Comparison of ENCODE assay signal across 18 mouse cellular contexts in genomic region chr2:165997256-165997967, GRCm38 (mm10). TPM values are rescaled to one million over a fixed set of nuclear protein-coding genes. Genes with fewer than 3 reads are reported as not detected.
A peak's percentile ranks its signal among the peaks of the same experiment; 100 is the strongest.
DNase-seq lines count a peak whose midpoint lies in the region; ATAC-seq and TF ChIP-seq lines count a peak whose summit lies in the region.
"Had no signal": no experiment of that assay in that cellular context is flagged by ENCODE, and none has a peak within 500 bp of the region (broad histone marks: within the 10 kb centered on the region; RNA-seq: fewer than 3 reads in every experiment).

No protein-coding gene starts in this region.

- H3K4me3 ChIP-seq in liver, embryonic 14.5 days (ENCODE audit: insufficient read depth in 1 of 2, low read depth in 2 of 2, low read length in 2 of 2), result no peak overlapping the region
- H3K4me3 ChIP-seq in CH12.LX (replicated peaks in 1 of 3; ENCODE audit: low read depth in 2 of 3, low read length in 2 of 3, poor library complexity in 1 of 3), result no peak overlapping the region
- no peak overlapping the region for H3K4me3 ChIP-seq in MEL (ENCODE audit: control insufficient read depth in 1 of 2, insufficient read depth in 1 of 2, low read depth in 2 of 2, low read length in 2 of 2)
- H3K4me3 ChIP-seq: forebrain, embryonic 15.5 days; left cerebral cortex, adult 2 months; limb, embryonic 12.5 days; lung, embryonic 15.5 days had no signal

- H3K27me3 ChIP-seq in liver, embryonic 14.5 days (ENCODE audit: control insufficient read depth, insufficient read depth, low read length), result peaks cover 18% of the 10 kb centered on the region
- no peaks in the 10 kb centered on the region for H3K27me3 ChIP-seq in CH12.LX (replicated peaks)
- H3K27me3 ChIP-seq in MEL (ENCODE audit: control insufficient read depth in 1 of 2, insufficient read depth in 2 of 2, low read length in 2 of 2), result no peaks in the 10 kb centered on the region
- H3K27me3 ChIP-seq in splenic B cell, adult 2 months (ENCODE audit: control insufficient read depth, insufficient read depth, low read length, poor library complexity, severe bottlenecking), result no peaks in the 10 kb centered on the region; the same call in 1 of the 2 replicates
- H3K27me3 ChIP-seq: forebrain, embryonic 15.5 days; limb, embryonic 12.5 days; lung, embryonic 15.5 days had no signal

- in situ Hi-C loops in CH12.LX (cut with MboI; ENCODE audit: low pct_ligation_motif_present, low pct_unique_long_range_greater_than_20kb, low sequenced_read_pairs), result no loop called here

- H3K9me3 ChIP-seq in liver, embryonic 14.5 days (ENCODE audit: control insufficient read depth, low read length), result no peaks in the 10 kb centered on the region; the same call in 1 of the 2 replicates
- peaks cover 4% of the 10 kb centered on the region for H3K9me3 ChIP-seq in CH12.LX (replicated peaks; ENCODE audit: low read length)
- no peaks in the 10 kb centered on the region for H3K9me3 ChIP-seq in MEL (replicated peaks; ENCODE audit: insufficient read depth, low read length)
- H3K9me3 ChIP-seq: forebrain, embryonic 15.5 days; limb, embryonic 12.5 days; lung, embryonic 15.5 days had no signal

- TF ChIP-seq RAD21 in CH12.LX (IDR thresholded peaks at IDR 0.05; ENCODE audit: low read depth, low read length) (no peak; the same call in 1 of the 2 replicates), MEL (IDR thresholded peaks at IDR 0.05; ENCODE audit: low read depth, low read length) (no peak)

- H3K27ac ChIP-seq in liver, embryonic 14.5 days, result no peak overlapping the region
- H3K27ac ChIP-seq in CH12.LX (ENCODE audit: insufficient read depth, low read depth) (no peak overlapping the region), MEL (ENCODE audit: control insufficient read depth, low read depth, low read length) (no peak overlapping the region)
- H3K27ac ChIP-seq: forebrain, embryonic 15.5 days; left cerebral cortex, adult 2 months; limb, embryonic 12.5 days; lung, embryonic 15.5 days had no signal

- H3K36me3 ChIP-seq in liver, embryonic 14.5 days (replicated peaks; ENCODE audit: control insufficient read depth, insufficient read depth, low read depth), result no peaks in the 10 kb centered on the region
- H3K36me3 ChIP-seq in CH12.LX (replicated peaks in 1 of 2; ENCODE audit: control insufficient read depth in 1 of 2, insufficient read depth in 1 of 2, low read length in 1 of 2), result peaks cover 0 to 7% of the 10 kb centered on the region in 2 experiments
- H3K36me3 ChIP-seq in MEL (ENCODE audit: control insufficient read depth in 1 of 2, insufficient read depth in 2 of 2, low read length in 2 of 2), result peaks cover 0 to 10% of the 10 kb centered on the region in 2 experiments; a peak in 2 of 4 replicates
- H3K36me3 ChIP-seq in splenic B cell, adult 2 months (ENCODE audit: control insufficient read depth, insufficient read depth, low read length, poor library complexity, severe bottlenecking), result no peaks in the 10 kb centered on the region
- H3K36me3 ChIP-seq: forebrain, embryonic 15.5 days; limb, embryonic 12.5 days; lung, embryonic 15.5 days had no signal

- 0 out of 2 replicates have a peak, but pooled peaks have one; percentile 13 for TF ChIP-seq CTCF in liver, embryonic 14.5 days (IDR thresholded peaks at IDR 0.05; ENCODE audit: low read depth)
- TF ChIP-seq CTCF in CH12.LX (conservative IDR thresholded peaks at IDR 0.05 in 1 of 2, IDR thresholded peaks at IDR 0.05 in 1 of 2; ENCODE audit: low read depth in 2 of 2, low read length in 2 of 2), result peak in 1 of 2 experiments; percentile 25; a peak in 1 of 4 replicates
- TF ChIP-seq CTCF in MEL (IDR thresholded peaks at IDR 0.05 in 2 of 3, conservative IDR thresholded peaks at IDR 0.05 in 1 of 3; ENCODE audit: control insufficient read depth in 1 of 3, insufficient read depth in 1 of 3, low read depth in 2 of 3, low read length in 3 of 3, poor library complexity in 1 of 3, severe bottlenecking in 1 of 3), result peak; percentile 3 to 30 (median 29); a peak in 4 of 6 replicates

- 63% methylated on average over 8 of the region's 8 CpGs for WGBS in liver, embryonic 14.5 days (ENCODE audit: insufficient replicate concordance)

- ATAC-seq in liver, embryonic 14.5 days (ENCODE audit: insufficient read depth), result no peak
- ATAC-seq: forebrain, embryonic 15.5 days had no signal

- no peak overlapping the region for H3K4me2 ChIP-seq in liver, embryonic 14.5 days (ENCODE audit: low read depth)
- H3K4me2 ChIP-seq in CH12.LX (ENCODE audit: insufficient read depth, low read depth, poor library complexity, severe bottlenecking), result no peak overlapping the region
- H3K4me2 ChIP-seq: forebrain, embryonic 15.5 days; heart, embryonic 11.5 days; limb, embryonic 12.5 days; lung, embryonic 15.5 days; midbrain, embryonic 11.5 days had no signal

- peaks cover 0 to 13% of the 10 kb centered on the region in 2 experiments; a peak in 2 of 4 replicates for H3K4me1 ChIP-seq in liver, embryonic 14.5 days (replicated peaks; ENCODE audit: control insufficient read depth in 2 of 2, insufficient read depth in 2 of 2, low read length in 1 of 2)
- H3K4me1 ChIP-seq in CH12.LX (ENCODE audit: control insufficient read depth in 1 of 2, insufficient read depth in 2 of 2) (peaks cover 0 to 73% of the 10 kb centered on the region in 2 experiments; a peak in 3 of 4 replicates), MEL (ENCODE audit: control insufficient read depth in 1 of 2, insufficient read depth in 2 of 2, low read length in 2 of 2) (peaks cover 5 to 9% of the 10 kb centered on the region in 2 experiments)

- no peak for DNase-seq in liver, embryonic 14.5 days (ENCODE audit: low read depth in 3 of 3, low spot score in 3 of 3)
- no peak for DNase-seq in liver
- no peak for DNase-seq in CH12.LX (ENCODE audit: extremely low read depth)
- peak; percentile 53 for DNase-seq in MEL (ENCODE audit: low read depth, low spot score)
- DNase-seq in splenic B cell, adult 2 months (ENCODE audit: low read depth, low spot score), result peak; percentile 48
- DNase-seq in thymus, adult 18-20 months, result no peak
- no peak for DNase-seq in kidney, postnatal 25 days
- DNase-seq: adrenal gland, postnatal 36 days; cerebellum, postnatal 14 days; heart, postnatal 4 days; kidney, adult 9 months; right cerebral cortex, adult 18-20 months had no signal

- no peak for TF ChIP-seq EP300 in liver, embryonic 14.5 days (IDR thresholded peaks at IDR 0.05; ENCODE audit: low read depth)
- TF ChIP-seq EP300 in CH12.LX (IDR thresholded peaks at IDR 0.05; ENCODE audit: low read length) (no peak), MEL (IDR thresholded peaks at IDR 0.05; ENCODE audit: low read depth in 1 of 2, low read length in 2 of 2) (no peak)

- H3K79me2 ChIP-seq in CH12.LX (replicated peaks; ENCODE audit: control insufficient read depth, extremely low read depth, insufficient read depth, poor library complexity, severe bottlenecking) (peaks cover 87% of the 10 kb centered on the region), MEL (ENCODE audit: control insufficient read depth, insufficient read depth, low read length, poor library complexity) (peaks cover 22% of the 10 kb centered on the region)

- dilution Hi-C loops in CH12.LX (cut with MboI; ENCODE audit: extremely low pct_ligation_motif_present, extremely low pct_unique_long_range_greater_than_20kb, low sequenced_read_pairs), result no loop called here

- no peak overlapping the region for H3K9ac ChIP-seq in liver, embryonic 14.5 days (replicated peaks)
- no peak overlapping the region for H3K9ac ChIP-seq in CH12.LX (ENCODE audit: insufficient read depth, low read depth)
- H3K9ac ChIP-seq in MEL (ENCODE audit: control insufficient read depth, low read depth, low read length, poor library complexity, severe bottlenecking), result no peak overlapping the region
- H3K9ac ChIP-seq: forebrain, embryonic 15.5 days; limb, embryonic 12.5 days; lung, embryonic 15.5 days had no signal

- no peak for TF ChIP-seq POLR2A in CH12.LX (IDR thresholded peaks at IDR 0.05; ENCODE audit: low read depth, low read length)
- no peak for TF ChIP-seq POLR2A in MEL (IDR thresholded peaks at IDR 0.05; ENCODE audit: control insufficient read depth in 1 of 2, insufficient read depth in 1 of 2, low read depth in 1 of 2, low read length in 2 of 2, poor library complexity in 1 of 2)

TF ChIP-seq in CH12.LX, 34 proteins besides CTCF, POLR2A, EP300 and RAD21:
- TF ChIP-seq NRF1 (IDR thresholded peaks at IDR 0.05; ENCODE audit: low read depth, low read length), result no peak
- TF ChIP-seq ZNF384 (IDR thresholded peaks at IDR 0.05; ENCODE audit: low read depth, low read length), result peak; percentile 65
- no peak for TF ChIP-seq MYC (IDR thresholded peaks at IDR 0.05; ENCODE audit: low read depth, low read length)

TF ChIP-seq in MEL, 35 proteins besides CTCF, POLR2A, EP300 and RAD21:
- TF ChIP-seq SMC3 (IDR thresholded peaks at IDR 0.05; ENCODE audit: low read depth, low read length) (peak; percentile 28), TAL1 (IDR thresholded peaks at IDR 0.05; ENCODE audit: low read length) (no peak), MXI1 (IDR thresholded peaks at IDR 0.05; ENCODE audit: low read depth, low read length) (no peak), ZNF384 (IDR thresholded peaks at IDR 0.05; ENCODE audit: low read depth, low read length) (peak; percentile 81)

RNA-seq across cellular contexts. Expression of gene Ncoa3, which starts 5.0 kb away (rescaled TPM):
- 4.3 and 4.4 TPM in 2 replicates for polyA plus RNA-seq in liver, embryonic 14.5 days (2012; rRNA removed)
- 3.3 and 3.7 TPM in 2 replicates for polyA plus RNA-seq in liver, embryonic 14.5 days (2014; fragmentation: Nextera tagmentation; extraction: Ambion mirVana)
- 17.1 and 19.0 TPM in 2 replicates for total RNA-seq in CH12.LX (2012; rRNA removed)
- 11.3 and 13.4 TPM in 2 replicates for total RNA-seq in CH12.LX (2014; rRNA removed)
- 21.0 and 21.9 TPM in 2 replicates for polyA plus RNA-seq in CH12.LX (2012; ENCODE audit: insufficient read length, low read depth)
- total RNA-seq in MEL (2012; rRNA removed), result 5.7 and 6.7 TPM in 2 replicates
- polyA plus RNA-seq in MEL (2012; ENCODE audit: insufficient read depth in 1 of 2, insufficient read length in 2 of 2, low read depth in 1 of 2, low replicate concordance in 2 of 2, missing spikeins in 1 of 2), result 10 to 100 TPM; 10.3 to 19.8 TPM

Comparison
In these comparisons a context has a peak if more than half of its experiments do, and no peak if none do; other contexts are left out.
1. DNase-seq: peak in MEL (single experiment) and splenic B cell, adult 2 months (single experiment); none in liver, embryonic 14.5 days (0 of 3), liver (single experiment), CH12.LX (single experiment), thymus, adult 18-20 months (0 of 2) and kidney, postnatal 25 days (0 of 2).